Mouse (Mus musculus): Measurements from ENCODE around the gene Tspan5. TPM values are rescaled to one million over a fixed set of nuclear protein-coding genes. Genes with fewer than 3 reads are reported as not detected.

The Tspan5 gene
- polyA plus RNA-seq, 1 experiment = 3.9 TPM

DNA sequence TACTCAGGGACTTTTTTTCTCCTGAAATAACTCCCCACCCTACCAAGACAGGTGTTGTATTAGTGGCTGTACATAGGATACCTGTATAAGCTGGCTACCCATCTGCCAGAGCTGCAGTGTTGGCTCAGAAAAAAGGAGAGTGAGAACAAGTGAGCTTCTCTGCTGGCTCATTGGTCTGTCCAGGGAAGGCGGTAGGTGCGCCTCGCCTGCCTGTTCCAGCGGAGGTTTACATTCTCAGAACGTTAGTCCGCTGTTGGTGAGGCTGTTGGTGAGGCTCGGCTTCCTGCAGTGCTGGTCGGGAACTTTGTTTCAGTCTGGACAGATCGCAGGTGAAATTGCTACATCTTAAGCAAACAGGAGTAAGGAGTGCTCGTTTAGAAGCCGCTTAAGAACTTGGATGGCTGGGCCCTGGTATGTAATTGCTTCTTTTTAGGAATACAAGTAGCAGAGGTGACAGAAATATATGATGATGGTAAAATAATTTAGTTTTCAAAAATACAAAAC is 118.3 kb downstream of the Tspan5 start:
- no peaks in the 10 kb centered on the region for H3K4me1 ChIP-seq (ENCODE audit: control insufficient read depth, insufficient read depth, insufficient read length)
- DNase-seq (ENCODE audit: low read depth in 1 of 2, low spot score in 2 of 2) = no peak
- no peak for TF ChIP-seq CTCF (IDR thresholded peaks at IDR 0.05; ENCODE audit: extremely low read depth, insufficient read depth, insufficient read length, insufficient replicate concordance)
- no peak for TF ChIP-seq POLR2A (IDR thresholded peaks at IDR 0.05; ENCODE audit: low read depth, low read length)
- H3K27me3 ChIP-seq (ENCODE audit: control insufficient read depth, insufficient read depth, low read length) = no peaks in the 10 kb centered on the region
- no peaks in the 10 kb centered on the region for H3K36me3 ChIP-seq (ENCODE audit: control insufficient read depth, insufficient read depth, low read length)
- WGBS = 82% methylated on average over 11 of the region's 11 CpGs
- H3K4me3 ChIP-seq (ENCODE audit: extremely low read depth, insufficient read depth, insufficient read length) = no peak overlapping the region
- no peak overlapping the region for H3K27ac ChIP-seq (ENCODE audit: insufficient read depth, low read length)

DNA sequence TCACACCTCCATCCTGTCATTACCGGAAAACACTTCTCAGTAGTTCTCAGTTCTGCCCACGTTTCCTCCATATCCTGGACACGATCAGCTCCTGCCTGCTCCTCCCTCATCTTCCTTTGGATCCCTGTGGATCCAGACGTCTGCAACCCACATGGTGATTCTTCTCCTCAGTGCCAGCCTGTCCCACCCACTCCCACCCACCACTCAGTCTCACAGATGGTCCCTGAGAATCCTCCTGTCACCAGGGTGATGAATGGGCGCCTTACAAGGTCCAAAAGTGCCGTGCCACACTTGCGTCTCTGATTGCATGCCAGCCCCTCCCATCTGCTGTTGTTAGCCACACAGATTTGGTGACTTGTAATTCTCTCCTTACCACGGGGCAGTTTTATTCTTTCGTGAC is 119.0 kb downstream of the Tspan5 start:
- Histone ChIP-seq H3K36me3 (ENCODE audit: control insufficient read depth, insufficient read depth, low read length) (no peaks in the 10 kb centered on the region), H3K4me1 (ENCODE audit: control insufficient read depth, insufficient read depth, insufficient read length) (no peaks in the 10 kb centered on the region), H3K27me3 (ENCODE audit: control insufficient read depth, insufficient read depth, low read length) (no peaks in the 10 kb centered on the region), H3K27ac (ENCODE audit: insufficient read depth, low read length) (no peak overlapping the region), H3K4me3 (ENCODE audit: extremely low read depth, insufficient read depth, insufficient read length) (no peak overlapping the region)
- TF ChIP-seq POLR2A (IDR thresholded peaks at IDR 0.05; ENCODE audit: low read depth, low read length) (no peak), CTCF (IDR thresholded peaks at IDR 0.05; ENCODE audit: extremely low read depth, insufficient read depth, insufficient read length, insufficient replicate concordance) (no peak)
- 85% methylated on average over 9 of the region's 9 CpGs for WGBS
- DNase-seq (ENCODE audit: low read depth in 1 of 2, low spot score in 2 of 2) = no peak

DNA sequence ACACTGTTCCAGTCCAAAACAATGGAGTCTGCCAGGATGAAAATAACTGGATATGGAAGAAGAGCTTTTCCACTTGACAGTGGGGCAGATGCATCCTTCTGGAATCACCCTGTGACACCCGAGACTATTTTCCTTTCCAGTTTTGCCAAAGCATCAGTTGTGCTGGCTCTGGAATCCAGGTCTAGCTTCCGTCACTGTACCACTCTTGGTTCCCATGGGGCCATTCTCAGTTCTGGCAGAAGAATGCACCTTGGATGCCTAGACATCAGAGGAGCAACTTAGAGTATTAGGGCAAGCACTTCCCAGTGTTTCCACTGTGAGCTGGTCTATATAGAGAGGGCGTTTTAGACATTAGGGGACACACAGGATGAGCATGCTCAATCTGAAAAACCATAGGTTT is 119.6 kb downstream of the Tspan5 start:
- no peaks in the 10 kb centered on the region for H3K36me3 ChIP-seq (ENCODE audit: control insufficient read depth, insufficient read depth, low read length)
- no peaks in the 10 kb centered on the region for H3K27me3 ChIP-seq (ENCODE audit: control insufficient read depth, insufficient read depth, low read length)
- no peak overlapping the region for H3K27ac ChIP-seq (ENCODE audit: insufficient read depth, low read length)
- DNase-seq (ENCODE audit: low read depth in 1 of 2, low spot score in 2 of 2) = no peak
- no peaks in the 10 kb centered on the region for H3K4me1 ChIP-seq (ENCODE audit: control insufficient read depth, insufficient read depth, insufficient read length)
- no peak overlapping the region for H3K4me3 ChIP-seq (ENCODE audit: extremely low read depth, insufficient read depth, insufficient read length)
- TF ChIP-seq CTCF (IDR thresholded peaks at IDR 0.05; ENCODE audit: extremely low read depth, insufficient read depth, insufficient read length, insufficient replicate concordance) = no peak
- no peak for TF ChIP-seq POLR2A (IDR thresholded peaks at IDR 0.05; ENCODE audit: low read depth, low read length)
- 89% methylated on average over 3 of the region's 3 CpGs for WGBS

DNA sequence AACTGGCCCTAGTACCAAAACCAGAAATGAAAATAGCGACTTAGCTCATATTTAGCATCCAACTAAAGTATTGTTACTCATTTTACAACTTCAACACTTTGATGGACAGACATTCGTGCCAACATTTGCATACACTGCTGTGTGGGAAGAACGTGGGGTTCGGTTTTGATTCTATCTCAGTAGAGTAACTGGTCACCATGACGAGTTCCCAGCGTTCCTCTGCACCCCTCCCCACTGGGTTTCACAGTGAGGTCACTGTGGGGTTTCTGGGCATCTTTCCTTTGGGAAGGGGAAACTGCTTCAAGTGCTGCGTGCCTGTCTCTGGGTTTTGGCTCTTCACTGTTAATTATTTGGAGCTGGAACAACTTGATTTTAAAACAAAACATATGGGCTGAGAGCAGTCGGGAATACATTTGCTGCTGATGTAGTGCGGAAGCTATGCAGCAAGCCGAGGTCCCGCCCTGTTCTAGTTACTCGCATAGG is 122.2 kb downstream of the Tspan5 start:
- H3K27me3 ChIP-seq (ENCODE audit: control insufficient read depth, insufficient read depth, low read length) = no peaks in the 10 kb centered on the region
- DNase-seq (ENCODE audit: low read depth in 1 of 2, low spot score in 2 of 2) = no peak
- WGBS = 84% methylated on average over 12 of the region's 12 CpGs
- H3K27ac ChIP-seq (ENCODE audit: insufficient read depth, low read length) = no peak overlapping the region
- H3K4me1 ChIP-seq (ENCODE audit: control insufficient read depth, insufficient read depth, insufficient read length) = no peaks in the 10 kb centered on the region
- H3K36me3 ChIP-seq (ENCODE audit: control insufficient read depth, insufficient read depth, low read length) = no peaks in the 10 kb centered on the region
- TF ChIP-seq CTCF (IDR thresholded peaks at IDR 0.05; ENCODE audit: extremely low read depth, insufficient read depth, insufficient read length, insufficient replicate concordance) = no peak
- no peak overlapping the region for H3K4me3 ChIP-seq (ENCODE audit: extremely low read depth, insufficient read depth, insufficient read length)

DNA sequence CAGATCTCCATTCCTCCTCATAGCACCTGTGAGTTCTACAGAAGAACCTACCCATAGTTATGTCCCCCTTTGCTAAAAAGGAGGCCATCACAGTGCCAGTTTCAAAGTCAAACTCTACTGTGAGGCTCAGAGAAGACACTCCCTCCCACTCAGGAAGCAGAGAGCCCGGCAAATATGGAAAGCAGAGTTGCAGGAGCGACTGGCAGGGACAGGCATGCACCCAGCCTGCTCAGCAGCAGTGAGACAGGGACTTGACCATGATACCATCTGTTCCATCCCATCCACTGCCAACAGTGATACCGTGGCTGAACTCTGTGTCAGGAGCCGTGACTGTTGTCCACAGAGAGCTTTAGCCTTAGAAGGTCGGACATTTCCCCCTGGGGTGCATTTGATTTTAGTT is 123.3 kb downstream of the Tspan5 start:
- whole genome bisulfite sequencing = 92% methylated on average over 5 of the region's 5 CpGs
- H3K36me3 ChIP-seq (ENCODE audit: control insufficient read depth, insufficient read depth, low read length) = no peaks in the 10 kb centered on the region
- no peak for DNase-seq (ENCODE audit: low read depth in 1 of 2, low spot score in 2 of 2)
- H3K4me3 ChIP-seq (ENCODE audit: extremely low read depth, insufficient read depth, insufficient read length) = no peak overlapping the region
- H3K27ac ChIP-seq (ENCODE audit: insufficient read depth, low read length) = no peak overlapping the region
- TF ChIP-seq CTCF (IDR thresholded peaks at IDR 0.05; ENCODE audit: extremely low read depth, insufficient read depth, insufficient read length, insufficient replicate concordance) (no peak), POLR2A (IDR thresholded peaks at IDR 0.05; ENCODE audit: low read depth, low read length) (no peak)
- H3K4me1 ChIP-seq (ENCODE audit: control insufficient read depth, insufficient read depth, insufficient read length) = no peaks in the 10 kb centered on the region
- H3K27me3 ChIP-seq (ENCODE audit: control insufficient read depth, insufficient read depth, low read length) = no peaks in the 10 kb centered on the region

DNA sequence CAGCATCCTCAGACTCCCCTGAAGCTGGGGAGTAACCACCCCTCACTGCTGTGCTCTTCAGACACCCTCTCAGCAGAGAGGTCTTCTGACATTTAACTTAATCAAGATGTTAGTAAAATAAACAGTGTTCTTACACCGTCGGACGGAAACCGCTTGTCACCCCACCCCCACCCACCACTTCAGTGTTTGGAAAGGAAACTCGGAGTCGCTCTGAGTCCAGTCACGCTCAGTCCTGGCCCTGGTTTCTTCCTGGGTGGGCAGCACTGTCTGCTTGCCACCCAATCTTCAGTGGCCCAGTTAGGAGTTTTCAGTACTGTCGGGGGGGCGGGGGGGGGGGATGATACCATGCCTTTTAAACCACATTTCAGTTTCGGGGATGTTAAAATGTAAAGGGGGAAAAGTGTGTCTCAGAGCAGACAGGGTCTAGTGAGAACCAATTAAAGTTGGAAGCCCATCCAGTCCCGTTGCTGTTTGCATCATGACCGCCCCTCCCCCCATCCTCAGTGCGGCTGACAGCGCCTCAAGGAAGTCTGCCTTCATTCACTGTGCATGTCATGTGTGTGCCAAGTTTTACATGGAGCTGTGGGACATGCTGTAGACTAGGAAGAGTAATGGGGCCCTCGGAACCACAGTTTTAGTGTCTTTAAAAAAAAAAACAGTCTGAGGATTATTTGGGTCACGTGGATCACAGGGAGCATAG is 125.3 kb downstream of the Tspan5 start:
- Histone ChIP-seq H3K27me3 (ENCODE audit: control insufficient read depth, insufficient read depth, low read length) (no peaks in the 10 kb centered on the region), H3K4me3 (ENCODE audit: extremely low read depth, insufficient read depth, insufficient read length) (no peak overlapping the region), H3K4me1 (ENCODE audit: control insufficient read depth, insufficient read depth, insufficient read length) (no peaks in the 10 kb centered on the region), H3K27ac (ENCODE audit: insufficient read depth, low read length) (no peak overlapping the region), H3K36me3 (ENCODE audit: control insufficient read depth, insufficient read depth, low read length) (no peaks in the 10 kb centered on the region)
- no peak for DNase-seq (ENCODE audit: low read depth in 1 of 2, low spot score in 2 of 2)
- TF ChIP-seq CTCF (IDR thresholded peaks at IDR 0.05; ENCODE audit: extremely low read depth, insufficient read depth, insufficient read length, insufficient replicate concordance) (no peak), POLR2A (IDR thresholded peaks at IDR 0.05; ENCODE audit: low read depth, low read length) (no peak)
- WGBS = 85% methylated on average over 16 of the region's 16 CpGs

DNA sequence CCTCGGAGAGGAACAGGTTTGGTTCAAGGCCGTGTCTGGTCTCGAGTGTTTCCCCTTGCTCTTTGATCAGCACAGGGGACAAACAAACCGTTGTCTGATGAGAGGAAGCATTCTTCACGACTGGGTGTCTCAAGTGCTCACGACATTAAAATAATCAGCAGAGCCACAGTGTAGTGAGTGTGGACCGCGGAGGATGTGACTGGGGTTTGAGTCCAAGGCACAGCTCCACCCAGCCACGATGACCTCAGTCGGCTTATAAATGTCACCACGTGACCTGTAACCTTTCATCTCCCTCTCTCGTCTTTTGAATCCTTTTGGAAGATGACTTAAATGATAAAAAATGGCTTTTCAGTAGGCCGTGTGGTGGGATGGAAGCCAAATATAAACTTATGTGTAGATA is 126.4 kb downstream of the Tspan5 start:
- no peak for DNase-seq (ENCODE audit: low read depth in 1 of 2, low spot score in 2 of 2)
- Histone ChIP-seq H3K4me3 (ENCODE audit: extremely low read depth, insufficient read depth, insufficient read length) (no peak overlapping the region), H3K36me3 (ENCODE audit: control insufficient read depth, insufficient read depth, low read length) (no peaks in the 10 kb centered on the region), H3K27me3 (ENCODE audit: control insufficient read depth, insufficient read depth, low read length) (no peaks in the 10 kb centered on the region), H3K4me1 (ENCODE audit: control insufficient read depth, insufficient read depth, insufficient read length) (no peaks in the 10 kb centered on the region), H3K27ac (ENCODE audit: insufficient read depth, low read length) (no peak overlapping the region)
- TF ChIP-seq POLR2A (IDR thresholded peaks at IDR 0.05; ENCODE audit: low read depth, low read length) = no peak
- no peak for TF ChIP-seq CTCF (IDR thresholded peaks at IDR 0.05; ENCODE audit: extremely low read depth, insufficient read depth, insufficient read length, insufficient replicate concordance)
- WGBS = 88% methylated on average over 13 of the region's 13 CpGs
